In genomic region chr5:23889461-23889860, GRCm38 (mm10) we compare ENCODE assay signal across 1 mouse cellular context.
TF ChIP-seq lines count a peak whose summit lies in the region.

No protein-coding gene starts in this region.

TF ChIP-seq in CH12.LX, 34 proteins besides CTCF, POLR2A, EP300 and RAD21 (continued from another document):
- TF ChIP-seq IRF4 (IDR thresholded peaks at IDR 0.05; ENCODE audit: low read depth, low read length): no peak
- no peak for TF ChIP-seq POLR2AphosphoS2 (IDR thresholded peaks at IDR 0.05; ENCODE audit: low read depth, low read length)
- TF ChIP-seq ZC3H11A (IDR thresholded peaks at IDR 0.05; ENCODE audit: low read depth, low read length): no peak
- TF ChIP-seq SMC3 (IDR thresholded peaks at IDR 0.05; ENCODE audit: low read depth, low read length): no peak; the same call in 1 of the 2 replicates
- no peak for TF ChIP-seq MAZ (IDR thresholded peaks at IDR 0.05; ENCODE audit: low read depth, low read length)
- no peak for TF ChIP-seq USF1 (IDR thresholded peaks at IDR 0.05; ENCODE audit: low read depth, low read length)
- no peak for TF ChIP-seq MAFK (IDR thresholded peaks at IDR 0.05; ENCODE audit: insufficient replicate concordance, low read length)
- no peak for TF ChIP-seq MXI1 (IDR thresholded peaks at IDR 0.05; ENCODE audit: low read depth, low read length)
